Mouse (Mus musculus): ENCODE measurements around the gene Phf21b.

DNA sequence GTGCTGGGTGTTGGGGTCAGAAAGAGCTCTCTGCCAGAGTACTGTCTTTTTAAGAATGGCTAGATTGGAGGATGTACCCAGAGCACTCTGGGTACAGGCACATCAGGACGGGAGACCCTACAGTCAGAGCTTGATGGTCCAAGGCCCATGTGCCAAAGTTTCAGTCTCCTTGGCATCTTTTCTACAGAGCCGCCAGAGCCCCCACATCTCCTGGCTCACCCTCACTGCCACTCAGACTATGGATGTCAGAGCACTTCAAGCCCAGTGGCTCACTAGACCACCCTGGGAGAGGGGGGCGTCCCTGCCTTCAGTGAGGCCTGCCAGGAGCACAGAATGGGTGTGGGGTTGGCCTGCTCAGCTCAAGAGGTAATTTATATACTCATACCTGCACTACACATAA, 38.3 kb downstream of the Phf21b start:
- no peak for TF ChIP-seq CTCF (conservative IDR thresholded peaks at IDR 0.05 in 1 of 2, IDR thresholded peaks at IDR 0.05 in 1 of 2; ENCODE audit: low read depth in 2 of 2, low read length in 2 of 2)
- no peak for TF ChIP-seq EP300 (IDR thresholded peaks at IDR 0.05; ENCODE audit: low read length)
- no peak for TF ChIP-seq UBTF (IDR thresholded peaks at IDR 0.05; ENCODE audit: low read depth, low read length)
- no peak for TF ChIP-seq JUND (conservative IDR thresholded peaks at IDR 0.05; ENCODE audit: low read depth, low read length)
- TF ChIP-seq ETS1 (conservative IDR thresholded peaks at IDR 0.05; ENCODE audit: low read depth, low read length) = no peak
- no peak for TF ChIP-seq RCOR1 (conservative IDR thresholded peaks at IDR 0.05; ENCODE audit: low read depth, low read length)
- no peak for TF ChIP-seq POLR2A (IDR thresholded peaks at IDR 0.05; ENCODE audit: low read depth, low read length)
- no peak for TF ChIP-seq TCF12 (IDR thresholded peaks at IDR 0.05; ENCODE audit: low read depth, low read length)
- TF ChIP-seq NELFE (IDR thresholded peaks at IDR 0.05; ENCODE audit: low read depth, low read length) = no peak
- no peak for TF ChIP-seq MAFK (IDR thresholded peaks at IDR 0.05; ENCODE audit: insufficient replicate concordance, low read length)
- no peak for TF ChIP-seq CHD2 (IDR thresholded peaks at IDR 0.05; ENCODE audit: low read length)
